Mouse (Mus musculus) monocyte, adult 5-6 weeks (primary cell): Measurements from ENCODE around the gene Fubp3. TPM values are rescaled to one million over a fixed set of nuclear protein-coding genes. Genes with fewer than 3 reads are reported as not detected.

Experiments
- ATAC-seq: fragments of 153-309, 156-312 bp; replicated peaks from 2 replicates; pipeline ENCODE4 v1.8.0; 2017; ENCODE audit warnings: mild to moderate bottlenecking; ENCODE audit not compliant: low TSS enrichment, insufficient number of reproducible peaks, severe bottlenecking, poor library complexity, low FRiP score
- total RNA-seq: library from RNA; stranded (forward); fragments of 200-1000, 200-491, 200-594 nt; gene quantifications from 3 replicates; pipeline ENCODE4 v1.2.3, GENCODE M21; 2017

Fubp3 gene
- total RNA-seq, 1 experiment from 2014 or later = 14.6 TPM

GRCm38 (mm10) chr2:31654854-31655559, 82.6 kb downstream of the Fubp3 start:
- no peak for ATAC-seq

- ATAC-seq = no peak
Observed at GRCm38 (mm10) chr2:31656374-31656773, 83.9 kb downstream of the Fubp3 start.

GRCm38 (mm10) chr2:31662939-31663803, 90.7 kb downstream of the Fubp3 start:
- ATAC-seq = no peak

GRCm38 (mm10) chr2:31663804-31664180, 91.3 kb downstream of the Fubp3 start:
- ATAC-seq = no peak

Other genes with a start within 250 kb of the Fubp3 start
- gene Ass1, start 102.4 kb upstream of the Fubp3 start, total RNA-seq = 13.5 to 30.9 TPM (median 19.7 TPM) in 3 replicates
- gene Prdm12, start 67.4 kb downstream of the Fubp3 start, total RNA-seq = not detected in 3 replicates
- gene Exosc2, start 98.1 kb downstream of the Fubp3 start, total RNA-seq = 25.4 to 40.2 TPM (median 28.2 TPM) in 3 replicates
- gene Abl1, start 115.7 kb downstream of the Fubp3 start, total RNA-seq = 22.7 to 41.9 TPM (median 30.4 TPM) in 3 replicates
- gene Qrfp, start 237.9 kb downstream of the Fubp3 start, total RNA-seq = 9.8 to 19.1 TPM (median 10.5 TPM) in 3 replicates